Mouse (Mus musculus) erythroblast, embryonic 14.5 days (primary cell): ENCODE data around the gene Smad1.

Experiments
- GATA1 ChIP-seq: IDR thresholded peaks from 2 replicates; pipeline ENCODE4 v1.6.1; 2012; ENCODE audit warnings: low read length, inconsistent platforms, mixed read lengths
- TAL1 ChIP-seq: IDR thresholded peaks from 3 replicates; pipeline ENCODE4 v1.6.1; 2012; ENCODE audit warnings: low read length, inconsistent platforms, mixed read lengths

GRCm38 (mm10) chr8:79391454-79391853 lies 7.9 kb downstream of the Smad1 start:
- no peak for TF ChIP-seq GATA1
- TF ChIP-seq TAL1: no peak
